Mouse (Mus musculus) layer of hippocampus, adult 11-12 months (tissue): ENCODE measurements around the gene Napb.

Experiments used
- DNase-seq: peaks from one replicate; pipeline ENCODE4 v3.0.0; 2022; ENCODE audit warnings: low spot score

Napb gene

DNA sequence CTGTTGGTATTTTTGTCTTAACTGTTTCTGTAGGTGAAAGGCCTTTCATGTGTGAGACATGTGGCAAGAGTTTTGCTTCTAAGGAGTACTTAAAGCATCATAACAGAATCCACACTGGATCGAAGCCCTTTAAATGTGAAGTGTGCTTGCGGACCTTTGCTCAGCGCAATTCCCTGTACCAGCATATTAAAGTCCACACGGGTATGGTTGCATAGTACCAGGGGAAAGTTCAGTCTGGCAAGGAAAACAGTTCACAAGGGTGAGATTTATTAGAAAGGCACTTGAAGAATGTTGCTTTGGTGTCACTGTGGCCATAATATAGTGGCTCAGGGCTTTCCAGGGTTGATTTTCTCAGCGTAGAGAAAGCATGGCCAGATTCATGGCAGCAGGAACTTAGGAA, 44.3 kb downstream of the Napb start:
- no peak for DNase-seq

DNA sequence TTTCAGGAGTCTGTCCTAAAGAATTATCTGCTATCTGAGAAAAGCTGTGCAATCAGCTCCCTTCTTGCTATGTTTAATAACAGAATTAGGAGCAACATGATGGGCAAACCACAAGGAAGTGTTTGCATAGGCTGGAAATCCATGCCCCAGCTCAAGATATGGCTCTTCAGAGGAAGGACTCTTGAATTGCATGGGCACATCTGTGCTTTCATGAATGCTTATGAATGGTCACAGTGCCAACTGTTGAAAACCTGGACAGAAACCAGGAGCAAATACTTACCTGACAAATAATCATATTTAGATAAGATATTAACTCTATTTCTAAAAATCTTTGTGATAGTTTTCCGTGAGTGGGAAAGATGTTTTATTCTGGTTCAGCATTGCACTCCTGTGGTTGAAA, 45.4 kb downstream of the Napb start:
- DNase-seq: no peak

DNA sequence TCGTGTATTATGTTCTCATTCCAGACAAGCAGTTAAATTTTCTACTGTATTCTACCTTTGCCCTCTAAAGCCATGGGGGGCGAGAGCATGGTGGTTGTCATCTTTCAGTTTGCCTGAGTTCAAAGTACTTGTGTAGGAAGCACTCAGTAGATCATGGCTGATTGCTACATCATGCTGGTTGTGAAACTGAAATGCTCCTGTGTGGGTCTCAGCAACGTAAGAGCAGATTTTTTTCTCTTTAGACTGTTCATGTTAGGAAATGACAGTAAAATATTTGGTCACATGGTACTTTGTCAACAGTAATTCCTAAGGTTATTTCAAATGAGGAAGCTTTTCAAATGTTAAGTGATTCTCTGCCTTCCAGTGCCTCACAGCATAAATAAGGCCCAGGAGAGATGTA, 46.6 kb downstream of the Napb start:
- DNase-seq: no peak

DNA sequence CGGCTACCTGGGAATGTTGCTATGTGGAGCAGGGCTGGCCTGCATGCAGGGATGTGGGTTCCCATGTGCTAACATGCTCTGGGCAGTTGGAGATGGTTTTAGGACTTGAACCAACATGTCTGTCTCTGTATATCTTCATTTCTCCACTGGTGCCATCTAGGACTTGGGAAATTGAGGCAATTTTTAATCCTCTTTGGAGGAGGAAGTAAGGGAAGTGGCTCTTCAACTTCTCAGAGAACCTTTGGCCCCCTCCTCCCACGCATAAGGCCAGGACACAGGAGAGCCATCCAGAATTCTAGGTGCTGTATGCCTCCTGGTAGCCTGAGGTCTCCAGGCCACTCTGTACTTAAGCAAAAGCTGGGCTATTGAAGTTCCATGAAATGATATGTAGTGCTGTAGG, 47.3 kb downstream of the Napb start:
- DNase-seq: no peak

DNA sequence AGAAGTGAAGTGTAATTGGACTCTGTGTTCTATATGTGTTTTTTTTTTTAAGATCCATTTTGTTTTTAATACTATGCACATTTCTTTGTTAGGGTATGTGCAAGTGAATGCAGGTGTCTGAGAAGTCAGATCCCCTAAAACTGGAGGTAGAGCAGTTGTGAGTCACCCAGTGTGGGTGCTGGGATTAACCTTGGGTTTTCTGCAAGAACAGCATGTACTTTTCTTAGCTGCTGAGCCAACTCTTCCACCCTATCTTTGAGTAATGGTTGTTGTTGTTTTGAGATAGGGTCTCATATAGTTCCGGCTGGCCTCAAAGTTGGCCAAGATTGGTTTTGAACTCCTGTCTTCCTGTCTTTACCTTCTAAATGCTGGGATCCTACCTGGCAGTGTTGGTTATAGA, 49.2 kb downstream of the Napb start:
- DNase-seq: no peak

DNA sequence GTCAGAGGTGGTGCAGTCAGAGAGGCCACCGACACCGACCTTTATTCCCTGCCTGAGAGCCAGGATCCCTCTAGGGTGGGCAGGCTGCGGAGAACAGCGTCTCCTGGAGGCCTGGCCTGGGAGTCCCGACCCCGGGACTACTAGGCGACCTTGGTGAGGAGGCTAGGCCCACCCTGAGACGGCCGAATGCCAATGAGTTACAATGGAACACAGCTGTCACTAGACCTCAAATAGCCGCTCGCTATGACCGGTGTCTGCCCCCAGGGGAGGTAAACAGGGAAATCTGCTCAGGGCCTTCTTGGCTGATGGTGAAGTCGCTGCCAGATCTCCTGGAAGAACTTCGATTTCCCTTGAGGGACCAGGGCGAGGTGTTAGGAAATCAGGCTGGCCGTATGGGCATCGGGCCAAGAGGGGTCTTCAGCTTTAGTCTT, 50.8 kb downstream of the Napb start:
- DNase-seq: peak; percentile 62

DNA sequence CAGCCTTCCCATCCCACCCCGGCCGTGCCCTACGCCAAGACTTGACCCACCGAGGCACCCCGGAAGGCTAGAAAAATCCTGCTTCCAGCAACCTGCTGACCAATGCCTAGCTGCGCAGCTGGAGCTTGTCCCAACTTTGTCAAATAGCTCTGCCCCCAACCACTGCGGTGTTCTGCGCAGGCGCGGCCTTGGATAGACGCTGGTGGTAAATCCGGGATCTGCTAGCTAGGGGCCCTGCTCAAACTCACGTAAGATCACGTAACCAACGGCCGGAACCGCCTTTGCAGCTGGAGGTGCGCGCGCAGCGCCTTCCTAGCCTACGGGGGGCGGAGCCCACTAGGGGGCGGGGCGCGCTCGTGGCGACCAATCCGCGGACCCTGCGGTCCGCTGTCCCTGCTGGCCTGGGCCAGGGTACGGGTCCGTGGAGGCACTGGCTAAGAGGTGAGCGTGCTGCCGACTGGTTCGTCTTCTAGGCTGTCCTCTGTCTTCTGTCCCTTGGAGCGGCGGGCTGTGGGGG, 51.4 kb downstream of the Napb start, which contains the start of gene Gzf1:
Gene Gzf1 (plus strand): TSS at position 249 of the 517 bp plus-strand sequence.
- peak; percentile 99 for DNase-seq

DNA sequence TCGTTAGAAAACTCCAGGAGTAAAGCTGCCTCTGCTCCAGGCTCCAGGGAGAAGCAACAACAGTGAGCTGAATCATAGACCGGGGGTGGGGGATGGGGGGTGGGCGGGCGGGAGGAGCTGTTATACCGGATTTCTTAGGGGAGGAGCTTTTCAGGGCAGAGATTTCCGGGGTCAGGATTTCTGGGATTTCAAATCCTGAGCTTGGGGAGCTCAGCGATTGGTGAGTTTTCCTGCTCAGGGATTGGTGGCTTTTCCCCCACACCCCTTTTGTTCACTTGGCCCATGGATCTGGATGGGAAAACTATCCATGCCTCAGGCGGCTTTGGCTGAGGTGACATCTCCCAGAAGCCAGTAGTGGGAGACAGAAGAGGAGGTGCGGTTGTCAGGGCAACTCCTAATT, 52.9 kb downstream of the Napb start:
- DNase-seq: peak; percentile 58

DNA sequence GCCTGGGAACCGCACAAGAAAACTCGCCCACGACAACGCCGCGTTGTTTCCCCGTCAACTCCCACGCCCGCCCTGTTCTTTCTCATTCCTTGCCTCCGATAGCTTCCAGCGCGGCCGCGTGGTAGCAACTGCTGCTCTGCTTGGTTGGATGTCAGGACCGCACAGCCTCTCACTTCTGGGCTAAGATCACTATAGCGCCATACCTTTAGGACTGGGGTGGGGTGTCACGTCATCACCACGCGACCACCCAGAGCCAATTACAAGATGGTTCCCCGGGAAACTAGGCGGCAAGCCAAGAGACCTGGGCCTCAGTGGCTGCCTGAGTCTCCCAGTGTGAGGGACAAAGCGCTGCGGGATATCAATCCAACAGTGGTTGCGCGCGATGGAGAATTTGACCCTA, 54.5 kb downstream of the Napb start:
- DNase-seq: peak; percentile 86

DNA sequence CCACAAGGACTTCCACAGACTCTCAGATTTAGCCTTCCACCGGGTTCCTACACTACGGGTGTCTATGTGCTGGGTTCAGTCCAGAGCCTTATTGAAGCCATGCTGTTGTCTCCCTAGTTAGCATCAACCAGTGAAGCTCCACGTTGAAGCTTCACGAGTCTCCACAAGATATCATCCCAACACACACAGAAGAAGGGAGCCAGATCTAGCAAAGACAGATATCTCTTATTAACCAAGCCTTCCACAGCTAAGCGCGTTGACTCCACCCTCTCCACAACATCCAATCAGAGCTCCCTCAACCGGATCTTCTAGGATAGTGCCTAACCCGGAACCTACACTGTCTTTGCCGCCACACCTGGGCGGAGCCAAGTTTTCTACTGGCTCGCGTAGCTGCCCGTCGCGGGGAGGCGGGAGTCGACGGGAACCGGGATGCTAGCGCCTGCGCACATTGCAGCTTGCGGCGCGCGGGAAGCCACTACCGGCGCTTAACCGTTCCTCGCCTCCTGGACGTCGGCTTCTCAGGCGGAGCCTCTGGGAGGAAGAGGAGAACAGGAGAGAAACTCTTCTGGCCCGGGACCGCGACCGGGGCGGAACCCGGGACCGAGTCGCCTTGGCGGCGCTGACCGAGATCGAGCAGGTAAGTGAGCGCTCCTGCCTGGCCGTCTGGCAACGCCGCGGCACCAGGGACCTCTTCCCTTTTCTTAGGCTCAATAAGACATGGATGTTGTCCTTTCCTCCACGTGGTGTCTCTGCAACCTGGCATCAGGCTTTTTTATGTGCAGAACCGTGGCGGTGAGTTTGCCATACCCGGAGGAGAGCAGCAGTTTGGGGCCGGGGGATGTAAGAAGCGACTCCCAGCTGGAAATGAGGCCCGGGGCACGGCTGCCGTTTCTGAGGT, 59.8 kb downstream of the Napb start, which contains the start of gene Nxt1:
Gene Nxt1 (plus strand): TSS at position 403 of the 898 bp plus-strand sequence.
- DNase-seq: peak; percentile 98

DNA sequence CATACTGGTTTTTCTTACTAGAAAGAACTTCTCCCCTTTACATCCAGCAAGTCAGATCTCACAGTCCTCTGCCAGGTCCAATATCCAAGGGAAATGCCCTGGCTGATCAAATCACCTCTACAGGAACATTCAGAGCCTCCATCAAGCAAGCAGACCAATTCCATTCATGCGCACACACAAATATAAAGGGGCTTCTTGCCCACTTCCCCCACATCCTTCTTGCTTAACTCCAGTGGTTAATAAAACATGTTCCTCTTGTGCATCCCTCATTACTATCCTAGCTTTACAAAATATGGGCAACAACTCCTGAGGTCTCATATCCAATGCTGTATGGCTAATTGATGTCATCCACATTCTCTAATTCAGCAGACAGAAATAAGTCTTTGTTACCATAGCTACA, 68.8 kb downstream of the Napb start:
- DNase-seq: no peak

DNA sequence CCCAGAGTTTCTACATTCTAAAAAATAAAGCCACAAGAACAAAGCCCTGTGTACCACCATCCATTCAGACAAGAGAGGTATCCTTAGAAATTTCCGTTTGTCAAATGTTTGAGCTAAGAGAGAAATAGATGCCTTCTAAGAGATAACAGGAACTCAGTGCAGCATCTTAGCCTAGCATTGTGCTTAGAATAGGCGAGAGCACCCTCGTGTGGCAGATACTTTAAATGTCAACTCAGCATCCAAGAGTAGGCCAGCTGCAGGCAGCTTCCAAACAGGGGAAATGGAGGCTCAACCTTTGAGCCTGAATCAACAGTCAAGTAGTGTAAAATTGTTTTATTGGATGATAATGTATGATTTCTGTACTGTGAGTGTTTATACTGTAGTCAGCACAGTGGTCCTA, 77.3 kb downstream of the Napb start:
- peak; percentile 82 for DNase-seq

DNA sequence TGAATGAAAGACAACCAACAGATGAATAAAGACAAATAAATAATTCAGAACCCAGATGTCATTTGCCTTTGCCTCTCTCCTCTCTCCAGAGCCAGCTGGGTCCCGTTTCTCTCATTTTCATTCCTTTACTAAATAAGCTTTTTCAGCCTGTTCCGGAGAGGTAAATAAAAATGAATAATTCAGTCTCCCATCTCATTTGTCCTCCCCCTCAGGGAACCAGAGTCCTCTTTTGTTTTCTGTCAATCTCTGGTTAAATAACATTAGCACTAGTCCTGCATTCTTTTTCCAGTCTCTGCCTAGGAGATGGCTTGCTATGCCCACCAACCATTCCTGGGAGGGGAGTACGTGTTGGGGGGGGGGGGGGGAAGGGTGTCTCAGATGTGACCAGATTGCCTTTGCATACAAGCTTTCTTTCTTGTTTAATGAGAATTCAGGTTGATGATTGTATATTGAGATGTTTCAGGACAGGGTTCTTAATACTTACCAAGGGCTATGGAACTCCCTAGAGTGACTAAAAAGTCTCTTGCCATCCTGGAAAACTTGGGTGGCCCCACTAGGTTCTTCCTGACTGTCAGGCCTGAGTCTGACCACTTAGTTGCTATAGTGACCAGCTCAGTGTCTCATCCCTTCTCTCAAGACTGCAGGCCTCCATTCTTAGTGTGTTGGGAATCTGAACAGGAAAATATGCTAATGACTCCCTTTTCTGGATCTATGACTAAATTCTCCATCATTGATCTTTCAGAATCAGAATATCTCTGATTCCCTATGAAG, 81.5 kb downstream of the Napb start:
- DNase-seq: no peak

DNA sequence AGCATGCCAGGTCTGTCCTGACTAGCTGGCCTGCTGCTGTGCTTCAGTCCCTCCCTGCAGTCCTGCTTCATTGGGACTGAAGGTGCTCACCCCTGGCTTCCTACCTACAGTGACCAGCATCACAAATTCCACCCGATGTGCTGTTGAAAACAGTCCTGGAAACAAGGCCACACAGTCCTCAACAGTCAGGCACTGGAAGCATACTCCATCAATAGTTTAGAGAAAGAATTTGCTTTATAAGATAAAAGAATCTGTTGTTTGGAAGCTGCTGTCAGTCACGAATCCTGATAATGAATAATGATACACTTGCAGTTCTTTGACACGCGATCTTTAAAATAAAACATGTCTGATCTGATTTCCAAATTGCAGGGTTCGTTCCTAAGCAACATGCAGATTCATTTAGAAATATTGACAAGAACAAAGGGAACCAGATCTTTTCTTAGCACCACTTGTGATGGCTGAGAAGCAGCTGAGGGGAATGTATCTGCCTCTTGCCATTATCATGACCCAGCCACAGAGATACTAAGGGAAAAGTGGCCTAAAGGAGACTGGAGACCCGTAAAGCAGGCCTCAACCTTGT, 87.8 kb downstream of the Napb start:
- DNase-seq: peak; percentile 13
